Mouse (Mus musculus): ENCODE measurements around the gene Zfp541. TPM values are rescaled to one million over a fixed set of nuclear protein-coding genes. Genes with fewer than 3 reads are reported as not detected.

Gene Zfp541
- total and polyA plus RNA-seq, 2 experiments from 2014 or later = 0.24 to 0.31 TPM

DNA sequence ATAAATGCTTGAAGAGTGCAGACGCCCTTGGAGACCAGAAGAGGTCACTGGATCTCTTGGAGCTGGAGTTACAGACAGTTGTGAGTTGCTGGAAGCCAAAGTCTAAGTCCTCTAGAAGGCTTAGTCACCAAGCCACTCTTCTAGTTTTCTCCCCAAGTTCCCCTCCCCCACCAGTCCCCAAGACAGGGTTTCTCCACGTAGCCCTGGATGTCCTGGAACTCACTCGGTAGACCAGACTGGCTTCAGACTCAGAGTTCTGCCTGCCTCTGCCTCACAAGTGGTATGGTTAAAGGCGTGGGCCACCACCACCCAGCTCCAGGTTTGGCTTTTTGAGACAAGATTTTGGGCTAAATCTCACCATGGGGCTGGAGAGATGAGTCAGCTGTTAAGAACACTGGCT lies 6.6 kb upstream of the Zfp541 start:
- Histone ChIP-seq H3K27ac (no peak overlapping the region), H3K36me3 (ENCODE audit: insufficient read depth, low read length) (no peaks in the 10 kb centered on the region), H3K4me1 (ENCODE audit: insufficient read depth, low read length) (no peaks in the 10 kb centered on the region; the same call in 1 of the 2 replicates), H3K27me3 (ENCODE audit: insufficient read depth, low read length) (no peaks in the 10 kb centered on the region), H3K4me3 (ENCODE audit: low read length) (no peak overlapping the region), H3K9me3 (ENCODE audit: low read length) (no peaks in the 10 kb centered on the region), H3K9ac (replicated peaks; ENCODE audit: low read length) (no peak overlapping the region), H3K4me2 (ENCODE audit: low read depth, low read length) (no peak overlapping the region)
- DNase-seq (ENCODE audit: low spot score) (no peak), ATAC-seq (no peak)
- WGBS = 70% methylated on average over 4 of the region's 4 CpGs
- no peak for TF ChIP-seq CTCF (IDR thresholded peaks at IDR 0.05; ENCODE audit: low read depth)

DNA sequence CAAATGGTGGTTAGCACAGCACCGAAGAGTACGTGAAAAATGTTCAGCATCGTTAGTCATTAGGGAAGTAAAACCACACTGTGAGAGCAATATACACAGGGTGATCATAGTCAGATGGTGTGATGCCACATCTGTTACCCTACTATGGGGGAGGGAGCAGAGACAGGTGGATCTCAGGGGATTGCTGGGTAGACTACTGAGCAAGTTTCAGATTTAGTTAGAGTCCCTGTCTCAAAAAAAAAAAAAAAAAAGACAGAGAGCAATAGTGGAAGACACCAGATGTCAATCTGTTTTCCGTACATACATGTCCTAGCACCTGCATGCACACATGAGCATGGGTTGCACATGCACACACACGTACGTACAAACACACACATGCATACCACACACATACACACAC lies 5.9 kb upstream of the Zfp541 start:
- Histone ChIP-seq H3K36me3 (ENCODE audit: insufficient read depth, low read length) (no peaks in the 10 kb centered on the region), H3K9ac (replicated peaks; ENCODE audit: low read length) (no peak overlapping the region), H3K9me3 (ENCODE audit: low read length) (no peaks in the 10 kb centered on the region), H3K4me2 (ENCODE audit: low read depth, low read length) (no peak overlapping the region), H3K27me3 (ENCODE audit: insufficient read depth, low read length) (no peaks in the 10 kb centered on the region), H3K27ac (no peak overlapping the region), H3K4me1 (ENCODE audit: insufficient read depth, low read length) (no peaks in the 10 kb centered on the region), H3K4me3 (ENCODE audit: low read length) (no peak overlapping the region)
- no peak for ATAC-seq
- DNase-seq (ENCODE audit: low spot score) = no peak
- 85% methylated on average over 6 of the region's 6 CpGs for WGBS
- no peak for TF ChIP-seq CTCF (IDR thresholded peaks at IDR 0.05; ENCODE audit: low read depth)

DNA sequence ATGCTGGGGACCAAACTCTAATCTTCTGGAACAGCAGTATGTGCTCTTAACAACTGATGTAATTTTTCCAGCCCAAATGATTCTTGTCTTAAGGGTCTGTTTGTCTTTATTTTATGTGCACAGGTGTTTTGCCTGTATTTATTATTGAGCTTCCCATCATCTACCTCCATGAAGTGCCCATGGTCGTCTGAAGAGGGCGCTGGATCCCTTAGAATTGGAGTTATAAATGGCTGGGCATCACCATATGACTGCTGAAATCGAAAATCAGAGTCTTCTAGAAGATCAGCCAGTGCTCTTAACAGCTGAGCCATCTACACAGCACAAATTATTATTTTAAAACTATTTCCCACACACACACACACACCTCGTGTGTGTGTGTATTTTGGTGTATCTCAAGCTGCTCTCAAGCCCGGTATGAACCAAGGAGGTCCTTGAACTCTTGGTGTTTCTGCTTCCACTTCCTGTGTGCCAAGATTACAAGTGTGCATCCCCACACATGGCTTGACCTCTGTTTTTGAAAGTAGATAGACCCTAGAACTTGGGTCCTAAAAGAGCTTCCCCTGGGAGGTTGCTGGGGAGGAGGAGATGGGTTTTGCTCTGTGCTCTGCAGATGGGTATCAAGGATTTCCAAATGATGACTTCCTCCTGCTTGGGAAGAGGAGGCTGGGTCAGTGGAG lies 5.0 kb upstream of the Zfp541 start:
- no peak overlapping the region for H3K27ac ChIP-seq
- no peaks in the 10 kb centered on the region for H3K4me1 ChIP-seq (ENCODE audit: insufficient read depth, low read length)
- H3K9me3 ChIP-seq (ENCODE audit: low read length) = no peaks in the 10 kb centered on the region
- H3K9ac ChIP-seq (replicated peaks; ENCODE audit: low read length) = no peak overlapping the region
- ATAC-seq (no peak), DNase-seq (ENCODE audit: low spot score) (peak; percentile 63)
- H3K36me3 ChIP-seq (ENCODE audit: insufficient read depth, low read length) = no peaks in the 10 kb centered on the region
- peak; percentile 59 for TF ChIP-seq CTCF (IDR thresholded peaks at IDR 0.05; ENCODE audit: low read depth)
- 24% methylated on average over 5 of the region's 5 CpGs for whole genome bisulfite sequencing
- H3K27me3 ChIP-seq (ENCODE audit: insufficient read depth, low read length) = no peaks in the 10 kb centered on the region
- no peak overlapping the region for H3K4me2 ChIP-seq (ENCODE audit: low read depth, low read length)
- no peak overlapping the region for H3K4me3 ChIP-seq (ENCODE audit: low read length)

DNA sequence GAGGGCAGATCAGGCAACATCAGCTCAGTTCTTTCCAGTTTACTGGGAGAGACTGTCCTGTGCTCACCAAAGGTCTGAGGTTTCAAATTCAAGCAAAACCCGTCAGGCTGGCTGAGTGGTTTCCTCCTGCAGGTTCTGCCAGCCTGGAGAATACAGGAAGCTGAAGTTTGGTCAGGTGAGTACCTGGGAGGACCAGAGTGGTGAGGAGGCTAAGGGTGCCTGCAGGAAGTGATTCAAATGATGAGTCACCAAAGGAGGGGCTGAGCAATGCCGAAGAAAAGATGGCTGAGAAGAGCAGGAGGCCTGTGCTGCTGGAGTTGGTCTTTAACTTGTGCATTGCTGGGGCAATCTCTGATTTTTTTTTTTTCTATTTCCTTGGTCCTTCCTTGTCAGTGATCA lies 4.5 kb upstream of the Zfp541 start:
- ATAC-seq (no peak), DNase-seq (ENCODE audit: low spot score) (no peak)
- no peaks in the 10 kb centered on the region for H3K4me1 ChIP-seq (ENCODE audit: insufficient read depth, low read length)
- H3K9ac ChIP-seq (replicated peaks; ENCODE audit: low read length) = no peak overlapping the region
- no peak overlapping the region for H3K4me3 ChIP-seq (ENCODE audit: low read length)
- WGBS = 83% methylated on average over 2 of the region's 2 CpGs
- no peaks in the 10 kb centered on the region; the same call in 1 of the 2 replicates for H3K27me3 ChIP-seq (ENCODE audit: insufficient read depth, low read length)
- no peaks in the 10 kb centered on the region for H3K9me3 ChIP-seq (ENCODE audit: low read length)
- H3K4me2 ChIP-seq (ENCODE audit: low read depth, low read length) = no peak overlapping the region
- no peaks in the 10 kb centered on the region for H3K36me3 ChIP-seq (ENCODE audit: insufficient read depth, low read length)
- no peak for TF ChIP-seq CTCF (IDR thresholded peaks at IDR 0.05; ENCODE audit: low read depth)
- no peak overlapping the region for H3K27ac ChIP-seq

DNA sequence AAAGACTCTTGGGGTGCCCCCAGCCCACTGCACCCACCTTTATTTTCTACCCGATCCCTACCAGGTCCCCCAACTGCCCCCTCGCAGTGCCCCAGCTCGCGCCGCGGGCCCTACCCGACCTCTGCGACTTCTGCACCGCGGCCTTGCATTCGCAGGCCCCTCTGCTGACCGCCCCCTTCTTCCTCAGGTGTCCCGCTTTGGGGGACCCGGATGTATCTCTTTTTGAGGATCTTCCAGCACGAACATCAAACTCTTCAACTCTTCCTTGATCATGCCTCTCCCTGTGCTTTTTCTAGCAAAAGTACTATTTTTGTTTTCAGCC lies 446 bp downstream of the Zfp541 start:
- Histone ChIP-seq H3K4me3 (ENCODE audit: low read length) (no peak overlapping the region; the same call in 1 of the 2 replicates), H3K4me1 (ENCODE audit: insufficient read depth, low read length) (no peaks in the 10 kb centered on the region), H3K27me3 (ENCODE audit: insufficient read depth, low read length) (no peaks in the 10 kb centered on the region; the same call in 1 of the 2 replicates), H3K9me3 (ENCODE audit: low read length) (no peaks in the 10 kb centered on the region), H3K4me2 (ENCODE audit: low read depth, low read length) (peak overlapping the region; percentile 31; the same call in 1 of the 2 replicates), H3K36me3 (ENCODE audit: insufficient read depth, low read length) (no peaks in the 10 kb centered on the region), H3K9ac (replicated peaks; ENCODE audit: low read length) (no peak overlapping the region), H3K27ac (no peak overlapping the region)
- ATAC-seq = no peak
- TF ChIP-seq CTCF (IDR thresholded peaks at IDR 0.05; ENCODE audit: low read depth) = no peak
- 81% methylated on average over 15 of the region's 15 CpGs for WGBS
- DNase-seq (ENCODE audit: low spot score) = no peak

DNA sequence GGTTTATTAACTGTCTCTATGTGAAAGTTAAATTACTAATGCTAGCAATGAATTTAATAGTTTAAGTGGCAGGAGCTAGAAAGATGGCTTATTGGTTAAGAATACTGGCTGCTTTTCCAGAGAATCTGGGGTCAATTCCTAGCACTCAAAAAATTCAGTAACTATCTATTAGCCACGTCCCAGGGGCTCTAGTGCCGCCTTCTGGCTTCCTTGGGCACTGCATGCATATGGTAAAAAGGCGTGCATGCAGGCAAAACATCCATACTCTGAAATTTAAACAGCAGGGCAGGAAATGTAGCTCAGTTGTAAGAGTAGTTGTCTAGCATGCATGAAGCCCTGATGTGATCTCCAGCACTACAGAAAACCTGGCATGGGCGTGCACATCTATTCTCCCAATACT lies 1.9 kb downstream of the Zfp541 start:
- Histone ChIP-seq H3K27me3 (ENCODE audit: insufficient read depth, low read length) (no peaks in the 10 kb centered on the region; the same call in 1 of the 2 replicates), H3K4me3 (ENCODE audit: low read length) (no peak overlapping the region), H3K9me3 (ENCODE audit: low read length) (no peaks in the 10 kb centered on the region), H3K27ac (no peak overlapping the region), H3K9ac (replicated peaks; ENCODE audit: low read length) (no peak overlapping the region), H3K4me2 (ENCODE audit: low read depth, low read length) (no peak overlapping the region), H3K4me1 (ENCODE audit: insufficient read depth, low read length) (no peaks in the 10 kb centered on the region), H3K36me3 (ENCODE audit: insufficient read depth, low read length) (no peaks in the 10 kb centered on the region)
- DNase-seq (ENCODE audit: low spot score) = no peak
- ATAC-seq = no peak
- TF ChIP-seq CTCF (IDR thresholded peaks at IDR 0.05; ENCODE audit: low read depth) = peak; percentile 34; the same call in 1 of the 2 replicates
- 29% methylated on average over 4 of the region's 4 CpGs for WGBS

DNA sequence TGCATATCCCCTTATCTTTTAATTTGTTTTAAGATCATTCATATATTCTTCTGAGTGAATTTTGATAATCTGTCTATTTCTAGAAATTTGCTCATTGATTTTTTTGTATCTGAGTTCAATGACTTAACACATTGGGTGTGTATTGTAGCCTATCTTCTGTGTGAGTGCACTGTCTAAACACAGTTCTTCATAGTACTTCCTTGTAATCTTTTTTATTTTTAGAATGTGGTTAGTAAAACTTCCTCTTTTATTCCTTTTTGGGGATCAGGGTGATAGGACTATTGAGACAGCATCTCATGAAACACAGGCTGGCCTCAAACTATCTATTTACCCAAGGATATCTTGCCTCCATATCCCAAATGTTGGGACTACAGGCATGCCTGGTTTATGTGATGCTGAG lies 9.2 kb downstream of the Zfp541 start:
- Histone ChIP-seq H3K4me1 (ENCODE audit: insufficient read depth, low read length) (no peaks in the 10 kb centered on the region), H3K4me2 (ENCODE audit: low read depth, low read length) (no peak overlapping the region), H3K9ac (replicated peaks; ENCODE audit: low read length) (no peak overlapping the region), H3K36me3 (ENCODE audit: insufficient read depth, low read length) (no peaks in the 10 kb centered on the region), H3K9me3 (ENCODE audit: low read length) (no peaks in the 10 kb centered on the region), H3K27ac (no peak overlapping the region), H3K27me3 (ENCODE audit: insufficient read depth, low read length) (no peaks in the 10 kb centered on the region), H3K4me3 (ENCODE audit: low read length) (no peak overlapping the region)
- no peak for ATAC-seq
- TF ChIP-seq CTCF (IDR thresholded peaks at IDR 0.05; ENCODE audit: low read depth) = no peak
- no peak for DNase-seq (ENCODE audit: low spot score)

Data from hindbrain, postnatal 0 days (tissue).